Mouse (Mus musculus): ENCODE results near the gene Lmod3. TPM values are rescaled to one million over a fixed set of nuclear protein-coding genes. Genes with fewer than 3 reads are reported as not detected.

The Lmod3 gene
- polyA plus RNA-seq, 1 experiment from 2014 or later, result 0.96 TPM

DNA sequence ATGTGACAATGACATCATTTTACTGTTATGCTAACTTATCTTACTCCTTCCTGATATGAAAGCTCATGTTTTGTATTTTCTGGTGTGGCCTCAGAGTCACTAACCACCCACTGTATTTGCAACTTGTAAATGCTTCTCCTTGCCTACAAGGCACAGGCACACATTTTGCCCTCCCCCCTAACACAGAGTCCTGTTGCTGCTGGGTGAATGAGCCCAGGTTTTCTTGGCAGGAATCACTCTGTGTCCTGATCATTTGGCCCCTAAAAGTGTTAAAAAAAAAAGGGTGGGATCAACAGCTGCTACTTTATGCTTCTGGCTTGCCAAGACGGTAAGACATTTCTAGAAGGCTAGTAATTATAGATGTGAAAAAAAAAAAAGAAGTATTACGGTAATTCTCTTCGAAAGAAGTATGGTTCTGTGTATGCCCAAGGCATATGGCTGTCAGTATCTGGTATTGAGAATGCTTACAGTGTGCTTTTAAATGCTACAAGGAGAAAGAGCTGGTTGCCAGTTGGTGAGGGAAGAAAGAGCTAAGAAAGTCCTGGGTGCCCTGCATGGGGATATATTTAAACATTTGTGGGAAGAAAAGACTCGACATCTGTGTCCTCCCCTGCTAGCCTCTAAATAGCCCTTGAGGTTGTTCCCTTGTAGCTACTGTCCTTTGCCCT lies 36.3 kb downstream of the Lmod3 start:
- Histone ChIP-seq H3K27ac (replicated peaks; ENCODE audit: low read depth, low read length) (no peak overlapping the region), H3K36me3 (ENCODE audit: control insufficient read depth, insufficient read depth, low read length) (no peaks in the 10 kb centered on the region), H3K4me1 (ENCODE audit: control insufficient read depth, insufficient read depth, low read length) (no peaks in the 10 kb centered on the region; the same call in 1 of the 2 replicates), H3K9me3 (ENCODE audit: control insufficient read depth, low read length) (no peaks in the 10 kb centered on the region), H3K4me2 (ENCODE audit: low read depth, severe bottlenecking) (no peak overlapping the region), H3K27me3 (ENCODE audit: control insufficient read depth, insufficient read depth, low read length) (no peaks in the 10 kb centered on the region), H3K4me3 (ENCODE audit: low read depth, low read length) (no peak overlapping the region), H3K9ac (ENCODE audit: low read length) (no peak overlapping the region)
- 73% methylated on average over 4 of the region's 4 CpGs for WGBS
- no peak for ATAC-seq (ENCODE audit: insufficient number of reproducible peaks, low FRiP score, low TSS enrichment, low read depth)
- DNase-seq (ENCODE audit: low spot score), result no peak

DNA sequence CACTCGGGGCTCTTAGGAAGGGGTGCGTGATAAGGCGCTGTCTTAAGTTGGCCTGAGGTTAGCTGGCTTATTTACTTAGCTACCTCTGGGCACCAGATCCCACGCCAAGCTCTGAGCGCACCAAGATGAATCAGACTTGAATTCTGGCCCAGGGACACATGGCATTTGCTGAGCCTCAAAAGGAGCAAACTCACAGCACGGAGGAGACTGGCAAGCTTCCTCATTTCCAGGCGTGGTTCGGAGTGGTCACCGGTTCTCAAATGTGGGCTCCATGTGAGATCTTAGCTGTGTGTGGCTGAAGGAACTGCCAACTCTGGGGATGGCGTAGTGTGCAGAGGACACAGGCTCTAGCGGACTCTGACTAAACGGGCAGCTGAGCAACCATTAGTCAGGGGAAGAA lies 40.6 kb downstream of the Lmod3 start:
- Histone ChIP-seq H3K9ac (ENCODE audit: low read length) (no peak overlapping the region), H3K9me3 (ENCODE audit: control insufficient read depth, low read length) (no peaks in the 10 kb centered on the region), H3K4me3 (ENCODE audit: low read depth, low read length) (no peak overlapping the region), H3K27ac (replicated peaks; ENCODE audit: low read depth, low read length) (no peak overlapping the region), H3K36me3 (ENCODE audit: control insufficient read depth, insufficient read depth, low read length) (no peaks in the 10 kb centered on the region), H3K4me2 (ENCODE audit: low read depth, severe bottlenecking) (peak overlapping the region; percentile 68; the same call in 1 of the 2 replicates), H3K4me1 (ENCODE audit: control insufficient read depth, insufficient read depth, low read length) (peaks cover 4% of the 10 kb centered on the region), H3K27me3 (ENCODE audit: control insufficient read depth, insufficient read depth, low read length) (no peaks in the 10 kb centered on the region)
- 84% methylated on average over 12 of the region's 12 CpGs for WGBS
- no peak for DNase-seq (ENCODE audit: low spot score)
- no peak for ATAC-seq (ENCODE audit: insufficient number of reproducible peaks, low FRiP score, low TSS enrichment, low read depth)

GRCm38 (mm10) chr6:97210962-97211601 lies 41.5 kb downstream of the Lmod3 start:
- DNase-seq (ENCODE audit: low spot score) (no peak), ATAC-seq (ENCODE audit: insufficient number of reproducible peaks, low FRiP score, low TSS enrichment, low read depth) (peak; percentile 55)
- no peaks in the 10 kb centered on the region for H3K9me3 ChIP-seq (ENCODE audit: control insufficient read depth, low read length)
- H3K36me3 ChIP-seq (ENCODE audit: control insufficient read depth, insufficient read depth, low read length), result no peaks in the 10 kb centered on the region
- no peak overlapping the region for H3K27ac ChIP-seq (replicated peaks; ENCODE audit: low read depth, low read length)
- 4% methylated on average over 22 of the region's 22 CpGs for WGBS
- no peaks in the 10 kb centered on the region for H3K27me3 ChIP-seq (ENCODE audit: control insufficient read depth, insufficient read depth, low read length)
- peaks cover 4% of the 10 kb centered on the region for H3K4me1 ChIP-seq (ENCODE audit: control insufficient read depth, insufficient read depth, low read length)
- H3K4me2 ChIP-seq (ENCODE audit: low read depth, severe bottlenecking), result peak overlapping the region; percentile 68
- peak overlapping the region; percentile 41 for H3K9ac ChIP-seq (ENCODE audit: low read length)
- peak overlapping the region; percentile 46 for H3K4me3 ChIP-seq (ENCODE audit: low read depth, low read length)

DNA sequence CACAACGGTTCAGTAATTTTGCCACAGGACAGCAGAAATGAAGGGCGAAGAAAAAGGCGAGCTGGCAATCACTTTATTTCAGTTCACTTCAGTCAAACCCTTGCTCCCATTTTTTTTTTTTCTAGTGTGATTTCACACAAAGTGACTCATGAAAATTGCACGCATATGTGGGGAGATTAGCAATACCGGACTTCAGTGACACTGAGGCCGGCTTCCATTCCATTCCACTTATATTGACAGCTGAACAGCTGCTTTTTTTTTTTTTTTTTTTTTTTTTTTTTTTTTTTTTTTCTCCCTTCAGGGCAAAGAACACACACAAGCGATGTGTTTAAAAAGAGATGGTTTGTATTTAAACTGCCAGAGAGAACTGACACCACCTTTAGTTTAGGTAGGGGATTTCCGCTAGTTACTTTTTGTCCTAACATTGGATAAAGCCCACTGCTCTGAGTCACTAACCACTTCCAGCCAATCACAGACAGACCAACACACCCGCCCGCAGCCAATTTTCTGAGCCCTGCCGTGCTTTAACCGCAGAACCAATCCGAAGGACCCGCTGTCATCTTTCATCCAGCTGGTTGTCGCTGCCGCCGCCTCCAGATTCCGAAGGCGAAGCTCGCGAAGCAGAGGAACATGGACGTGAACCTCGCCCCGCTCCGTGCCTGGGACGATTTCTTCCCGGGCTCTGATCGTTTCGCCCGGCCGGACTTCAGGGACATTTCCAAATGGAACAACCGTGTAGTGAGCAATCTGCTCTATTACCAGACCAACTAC lies 42.2 kb downstream of the Lmod3 start, which contains the start of gene Arl6ip5:
Gene Arl6ip5, plus strand, starts transcription at position 499 of the 771 bp plus-strand sequence.
- H3K27me3 ChIP-seq (ENCODE audit: control insufficient read depth, insufficient read depth, low read length), result no peaks in the 10 kb centered on the region
- peak; percentile 65; the same call in 1 of the 2 replicates for ATAC-seq (ENCODE audit: insufficient number of reproducible peaks, low FRiP score, low TSS enrichment, low read depth)
- peak; percentile 91 for DNase-seq (ENCODE audit: low spot score)
- no peaks in the 10 kb centered on the region for H3K36me3 ChIP-seq (ENCODE audit: control insufficient read depth, insufficient read depth, low read length)
- 14% methylated on average over 32 of the region's 32 CpGs for WGBS
- peak within 1 kb of the TSS; percentile 46 for H3K4me3 ChIP-seq (ENCODE audit: low read depth, low read length)
- H3K9me3 ChIP-seq (ENCODE audit: control insufficient read depth, low read length), result no peaks in the 10 kb centered on the region
- peaks cover 4% of the 10 kb centered on the region for H3K4me1 ChIP-seq (ENCODE audit: control insufficient read depth, insufficient read depth, low read length)
- H3K4me2 ChIP-seq (ENCODE audit: low read depth, severe bottlenecking), result peak within 1 kb of the TSS; percentile 68
- peak within 1 kb of the TSS; percentile 41 for H3K9ac ChIP-seq (ENCODE audit: low read length)
- no peak within 1 kb of the TSS for H3K27ac ChIP-seq (replicated peaks; ENCODE audit: low read depth, low read length)

- no peak overlapping the region for H3K27ac ChIP-seq (replicated peaks; ENCODE audit: low read depth, low read length)
- peaks cover 4% of the 10 kb centered on the region for H3K4me1 ChIP-seq (ENCODE audit: control insufficient read depth, insufficient read depth, low read length)
- ATAC-seq (ENCODE audit: insufficient number of reproducible peaks, low FRiP score, low TSS enrichment, low read depth) (no peak), DNase-seq (ENCODE audit: low spot score) (no peak)
- no peaks in the 10 kb centered on the region for H3K36me3 ChIP-seq (ENCODE audit: control insufficient read depth, insufficient read depth, low read length)
- no peak overlapping the region for H3K4me2 ChIP-seq (ENCODE audit: low read depth, severe bottlenecking)
- WGBS, result 90% methylated on average over 4 of the region's 4 CpGs
- no peak overlapping the region for H3K4me3 ChIP-seq (ENCODE audit: low read depth, low read length)
- H3K27me3 ChIP-seq (ENCODE audit: control insufficient read depth, insufficient read depth, low read length), result no peaks in the 10 kb centered on the region
- H3K9ac ChIP-seq (ENCODE audit: low read length), result no peak overlapping the region
- H3K9me3 ChIP-seq (ENCODE audit: control insufficient read depth, low read length), result no peaks in the 10 kb centered on the region
Measured at GRCm38 (mm10) chr6:97209751-97210150, 42.8 kb downstream of the Lmod3 start.

- Histone ChIP-seq H3K4me3 (ENCODE audit: low read depth, low read length) (no peak overlapping the region), H3K27me3 (ENCODE audit: control insufficient read depth, insufficient read depth, low read length) (no peaks in the 10 kb centered on the region), H3K9ac (ENCODE audit: low read length) (no peak overlapping the region), H3K9me3 (ENCODE audit: control insufficient read depth, low read length) (no peaks in the 10 kb centered on the region), H3K4me1 (ENCODE audit: control insufficient read depth, insufficient read depth, low read length) (peaks cover 4% of the 10 kb centered on the region), H3K27ac (replicated peaks; ENCODE audit: low read depth, low read length) (no peak overlapping the region), H3K4me2 (ENCODE audit: low read depth, severe bottlenecking) (no peak overlapping the region), H3K36me3 (ENCODE audit: control insufficient read depth, insufficient read depth, low read length) (no peaks in the 10 kb centered on the region)
- 56% methylated on average over 3 of the region's 3 CpGs for WGBS
- ATAC-seq (ENCODE audit: insufficient number of reproducible peaks, low FRiP score, low TSS enrichment, low read depth), result no peak
- no peak for DNase-seq (ENCODE audit: low spot score)
Measured at GRCm38 (mm10) chr6:97209201-97209600, 43.4 kb downstream of the Lmod3 start.

- Histone ChIP-seq H3K4me2 (ENCODE audit: low read depth, severe bottlenecking) (no peak overlapping the region), H3K4me3 (ENCODE audit: low read depth, low read length) (no peak overlapping the region), H3K4me1 (ENCODE audit: control insufficient read depth, insufficient read depth, low read length) (peaks cover 7% of the 10 kb centered on the region), H3K9ac (ENCODE audit: low read length) (no peak overlapping the region), H3K27me3 (ENCODE audit: control insufficient read depth, insufficient read depth, low read length) (no peaks in the 10 kb centered on the region), H3K36me3 (ENCODE audit: control insufficient read depth, insufficient read depth, low read length) (no peaks in the 10 kb centered on the region), H3K27ac (replicated peaks; ENCODE audit: low read depth, low read length) (no peak overlapping the region), H3K9me3 (ENCODE audit: control insufficient read depth, low read length) (no peaks in the 10 kb centered on the region)
- 40% methylated on average over 3 of the region's 3 CpGs for WGBS
- ATAC-seq (ENCODE audit: insufficient number of reproducible peaks, low FRiP score, low TSS enrichment, low read depth) (no peak), DNase-seq (ENCODE audit: low spot score) (no peak)
Measured at GRCm38 (mm10) chr6:97208406-97208805, 44.2 kb downstream of the Lmod3 start.

GRCm38 (mm10) chr6:97207085-97207484 lies 45.5 kb downstream of the Lmod3 start:
- Histone ChIP-seq H3K4me2 (ENCODE audit: low read depth, severe bottlenecking) (no peak overlapping the region), H3K27ac (replicated peaks; ENCODE audit: low read depth, low read length) (no peak overlapping the region), H3K4me3 (ENCODE audit: low read depth, low read length) (no peak overlapping the region), H3K4me1 (ENCODE audit: control insufficient read depth, insufficient read depth, low read length) (peaks cover 7% of the 10 kb centered on the region), H3K36me3 (ENCODE audit: control insufficient read depth, insufficient read depth, low read length) (no peaks in the 10 kb centered on the region), H3K9ac (ENCODE audit: low read length) (no peak overlapping the region), H3K9me3 (ENCODE audit: control insufficient read depth, low read length) (no peaks in the 10 kb centered on the region), H3K27me3 (ENCODE audit: control insufficient read depth, insufficient read depth, low read length) (no peaks in the 10 kb centered on the region)
- DNase-seq (ENCODE audit: low spot score) (no peak), ATAC-seq (ENCODE audit: insufficient number of reproducible peaks, low FRiP score, low TSS enrichment, low read depth) (no peak)
- WGBS, result 83% methylated on average over 4 of the region's 4 CpGs

All from limb, embryonic 11.5 days (tissue).